Mouse (Mus musculus) liver, postnatal 0 days (tissue): ENCODE results near the gene Kcnk1.

Source experiments
- CTCF ChIP-seq: sonication (generic); IDR thresholded peaks from 2 replicates; pipeline ENCODE4 v1.5.1; 2016; ENCODE audit warnings: antibody characterized with exemption, low read depth
- EP300 ChIP-seq: IDR thresholded peaks from 2 replicates; pipeline ENCODE4 v1.6.1; 2016; ENCODE audit warnings: antibody characterized with exemption, low read depth, mild to moderate bottlenecking

GRCm38 (mm10) chr8:126045751-126046150, 50.8 kb downstream of the Kcnk1 start:
- TF ChIP-seq CTCF = no peak
- no peak for TF ChIP-seq EP300
